Mouse (Mus musculus) frontal cortex, adult 2 months (tissue): ENCODE measurements around the gene Bnc2. TPM values are rescaled to one million over a fixed set of nuclear protein-coding genes. Genes with fewer than 3 reads are reported as not detected.

ENCODE experiments used
- DNase-seq, 2 experiments: peaks; one replicate each; pipeline ENCODE4 v3.0.0; 2022; ENCODE audit warnings: low spot score in 1 of 2; ENCODE audit errors: extremely low spot score in 1 of 2
- polyA plus RNA-seq: library from polyadenylated mRNA; depleted of rRNA; stranded (reverse); fragments of >200 nt; gene quantifications from 2 replicates; pipeline ENCODE4 v1.2.3, GENCODE M21; 2012

Gene Bnc2
- polyA plus RNA-seq, 1 experiment: 0.80 TPM

DNA sequence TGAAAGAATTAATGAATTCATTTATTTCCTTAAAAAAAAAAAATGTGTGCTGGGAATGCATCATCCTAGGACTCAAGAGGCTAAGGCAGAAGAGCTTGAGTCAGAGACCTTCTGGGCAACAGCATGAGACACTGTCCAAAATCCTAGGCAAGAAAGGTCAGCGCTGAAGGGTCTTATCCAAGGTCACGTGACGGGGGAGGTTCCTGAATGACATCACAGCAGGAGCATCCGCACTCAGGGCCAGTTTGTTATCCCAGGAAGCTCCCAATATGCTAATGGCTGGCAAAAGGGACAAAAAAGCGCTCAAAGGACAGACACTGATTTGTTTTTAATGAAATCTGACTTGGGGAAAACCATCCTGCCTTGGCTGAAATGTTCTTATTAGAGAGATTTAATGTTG lies 153.5 kb downstream of the Bnc2 start:
- no peak for DNase-seq

DNA sequence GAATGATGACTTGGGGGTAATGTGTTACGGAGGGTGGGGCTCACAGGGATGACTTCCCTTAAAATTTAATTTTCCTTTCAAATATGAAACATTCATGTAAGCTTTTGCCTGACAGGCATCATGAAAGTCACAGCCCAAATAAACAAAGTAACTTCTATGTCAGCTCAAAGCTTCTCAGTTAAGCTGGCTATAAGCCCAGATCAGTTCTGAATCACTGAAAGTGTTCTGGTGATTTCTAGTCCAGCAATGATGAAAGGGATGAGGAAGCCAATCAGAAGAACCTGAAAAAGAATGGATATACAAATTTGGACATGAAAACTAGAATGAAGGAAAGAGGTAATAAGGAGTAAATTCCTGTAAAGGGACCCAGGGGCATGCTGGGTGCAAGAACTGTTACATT lies 164.6 kb downstream of the Bnc2 start:
- DNase-seq: no peak

DNA sequence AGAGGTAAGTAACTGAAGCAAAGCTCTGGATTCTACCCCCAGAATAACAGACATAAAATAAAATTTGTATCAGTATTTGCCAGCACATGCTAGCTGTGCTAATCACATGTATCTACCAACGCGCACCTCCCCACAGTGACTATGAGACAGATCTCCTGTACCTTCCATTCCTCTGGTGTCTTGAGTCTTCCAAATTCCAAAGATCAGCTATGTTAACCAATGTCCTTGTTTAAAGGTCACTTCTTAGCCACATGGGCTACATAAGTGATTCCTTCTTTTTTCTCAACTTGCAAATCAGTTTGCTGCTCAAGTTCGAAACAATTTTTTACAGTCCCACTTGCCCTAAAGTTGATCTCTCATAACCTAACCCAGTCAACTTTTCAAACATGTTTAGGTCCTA lies 167.5 kb downstream of the Bnc2 start:
- DNase-seq: no peak

- DNase-seq: no peak
Measured at GRCm38 (mm10) chr4:84502581-84503269, 172.3 kb downstream of the Bnc2 start.

GRCm38 (mm10) chr4:84500796-84501349 lies 174.2 kb downstream of the Bnc2 start:
- no peak for DNase-seq

DNA sequence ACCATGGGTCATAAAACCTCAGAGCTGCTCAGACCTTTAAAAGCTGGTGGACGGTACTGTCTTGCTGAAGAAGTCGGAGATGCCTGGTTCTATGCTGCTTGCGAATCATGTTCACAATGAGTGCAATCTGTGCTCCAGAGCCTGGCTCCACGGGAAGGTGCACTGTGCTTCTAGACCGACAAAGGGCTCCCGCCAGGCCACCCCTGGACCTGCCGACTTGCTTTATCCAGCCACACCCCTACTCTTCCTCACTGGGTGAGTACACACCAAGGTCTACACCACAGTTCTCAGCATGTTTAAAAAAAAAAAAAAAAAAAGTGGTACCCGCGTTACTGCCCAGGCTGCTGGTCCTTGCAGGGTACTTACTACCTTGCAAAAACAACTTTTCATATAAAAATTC lies 174.8 kb downstream of the Bnc2 start:
- DNase-seq: no peak

DNA sequence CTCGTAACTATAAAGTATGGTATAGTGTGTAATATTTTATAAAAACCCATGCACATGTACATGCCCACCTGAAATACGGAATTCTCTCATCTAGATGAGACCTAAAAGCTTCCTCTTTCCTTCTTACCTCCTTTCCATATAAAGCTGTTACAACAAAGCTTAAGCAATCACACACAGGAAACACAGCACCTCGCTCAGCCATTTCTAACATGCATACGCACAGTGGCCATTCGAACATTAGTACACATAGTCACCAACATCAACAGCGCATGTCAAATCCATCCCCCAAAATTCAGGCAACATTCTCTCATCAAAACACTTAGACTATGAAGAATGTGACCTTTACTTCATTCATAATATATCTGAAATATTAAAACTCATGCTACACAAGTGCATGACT lies 176.6 kb downstream of the Bnc2 start:
- no peak for DNase-seq

DNA sequence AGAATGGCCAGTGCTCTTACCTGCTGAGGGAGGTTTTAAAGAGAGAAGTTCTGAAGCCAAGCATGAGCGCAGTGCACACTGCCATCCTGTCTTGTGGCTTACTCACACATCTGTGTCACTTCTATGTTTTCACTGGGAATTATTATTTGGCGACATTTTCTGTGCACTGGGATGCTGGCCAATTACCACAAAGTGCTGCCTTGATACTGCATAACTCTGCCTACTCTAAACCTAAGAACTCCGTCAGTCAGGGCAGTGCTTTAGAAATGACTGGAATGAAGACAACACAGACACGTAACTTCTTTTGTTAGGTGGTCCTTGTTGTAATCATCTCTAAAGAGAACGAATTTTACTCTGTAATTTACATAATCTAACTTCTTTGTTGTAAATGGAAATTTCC lies 186.8 kb downstream of the Bnc2 start:
- no peak for DNase-seq

- no peak for DNase-seq
Measured at GRCm38 (mm10) chr4:84482680-84483079, 192.4 kb downstream of the Bnc2 start.

DNA sequence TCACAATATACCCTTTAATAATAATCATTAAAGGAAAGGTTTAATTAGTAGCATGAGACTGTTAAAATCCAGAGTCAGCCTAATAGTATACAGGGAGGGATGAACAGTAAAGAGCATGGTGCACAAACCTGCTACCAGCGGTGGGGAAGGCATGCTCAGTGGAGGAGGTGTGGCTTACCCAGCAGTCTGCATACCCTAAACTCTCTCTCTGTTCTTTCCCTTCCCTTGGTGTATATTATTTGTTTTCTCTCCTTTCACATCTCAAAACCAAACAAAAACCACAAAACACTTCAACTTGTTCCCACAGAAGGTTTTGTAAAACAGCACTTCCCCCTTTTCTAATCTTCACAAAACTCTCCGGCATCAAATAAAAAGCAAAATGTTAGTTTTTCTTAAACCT lies 202.4 kb downstream of the Bnc2 start:
- DNase-seq: no peak

DNA sequence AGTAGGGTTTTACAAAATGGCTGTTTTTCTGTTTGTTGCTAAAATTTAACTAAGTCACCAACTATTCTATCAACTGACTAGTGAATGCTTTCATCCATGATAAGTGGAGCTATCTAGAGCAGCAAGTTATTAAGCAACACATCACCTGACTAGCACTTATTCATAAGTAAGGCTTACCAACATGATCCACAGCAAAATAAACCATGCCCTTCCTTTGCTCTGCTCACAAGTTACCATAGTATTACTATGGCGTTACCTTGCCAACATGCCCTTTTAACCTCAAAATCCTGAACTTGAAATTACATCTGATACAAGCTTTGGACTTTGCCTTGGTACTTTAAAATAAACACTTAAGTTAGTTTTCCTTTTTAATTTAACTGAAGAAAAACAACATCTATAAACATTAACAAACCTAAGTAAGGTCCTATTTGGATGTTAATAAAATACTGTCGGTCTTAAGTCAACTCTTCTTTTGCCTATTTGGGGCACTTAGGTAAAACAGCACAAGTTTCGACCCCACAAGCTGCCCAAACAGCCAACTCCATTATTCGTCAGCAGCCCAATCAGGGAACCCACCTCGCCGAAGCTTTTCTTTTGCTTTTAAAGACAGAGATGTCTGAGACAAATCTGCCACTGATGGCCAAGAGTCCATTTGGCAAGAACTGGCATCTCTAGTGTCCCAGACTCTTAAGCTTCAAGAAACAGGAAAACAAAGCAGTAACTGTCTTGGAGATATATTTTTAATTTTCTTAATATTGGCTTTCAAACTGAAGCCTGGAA lies 204.8 kb downstream of the Bnc2 start:
- no peak for DNase-seq

GRCm38 (mm10) chr4:84469400-84469799 lies 205.7 kb downstream of the Bnc2 start:
- DNase-seq: no peak

DNA sequence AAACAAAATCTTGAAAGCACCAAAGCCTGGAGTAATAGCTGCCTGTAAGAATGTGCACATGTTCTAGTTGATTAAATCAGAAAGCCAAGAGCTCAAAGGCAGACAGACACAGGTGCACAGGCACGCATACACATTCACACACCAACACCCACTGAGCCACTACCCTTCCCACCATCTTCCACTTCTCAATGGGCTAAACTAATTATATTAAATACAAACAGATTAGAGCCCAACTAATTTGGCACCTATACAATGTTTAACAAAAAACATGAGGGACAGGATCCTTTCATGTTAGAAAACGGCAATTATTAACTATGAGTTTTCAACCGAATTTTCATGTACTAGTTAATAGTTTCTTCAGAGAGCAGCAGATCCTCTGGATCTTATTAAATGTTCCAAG lies 207.4 kb downstream of the Bnc2 start:
- no peak for DNase-seq

GRCm38 (mm10) chr4:84458218-84458560 lies 216.9 kb downstream of the Bnc2 start:
- DNase-seq: no peak

- no peak for DNase-seq
Measured at GRCm38 (mm10) chr4:84457512-84458217, 217.4 kb downstream of the Bnc2 start.

DNA sequence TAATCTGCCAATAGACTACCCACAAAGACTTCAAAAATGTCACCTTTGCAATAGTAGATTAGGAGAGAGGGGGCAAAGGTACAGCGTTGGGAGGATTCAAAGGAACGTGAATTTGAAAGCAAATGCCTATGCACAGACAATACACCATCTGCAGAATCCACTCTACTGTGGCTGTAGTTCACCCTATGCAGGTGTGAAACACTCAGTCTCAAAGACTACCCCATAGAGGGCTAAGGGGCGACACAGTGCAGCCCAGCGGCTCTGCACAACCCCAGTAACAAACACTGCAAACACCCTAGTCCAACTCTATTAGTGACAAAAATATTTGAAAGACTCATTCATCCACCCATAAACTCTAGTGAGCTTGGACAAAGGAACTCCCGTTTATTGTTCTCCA lies 218.2 kb downstream of the Bnc2 start:
- DNase-seq: no peak

GRCm38 (mm10) chr4:84456198-84456852 lies 218.8 kb downstream of the Bnc2 start:
- DNase-seq: no peak

GRCm38 (mm10) chr4:84454493-84454892 lies 220.6 kb downstream of the Bnc2 start:
- no peak for DNase-seq

- no peak for DNase-seq
Measured at GRCm38 (mm10) chr4:84453586-84453985, 221.5 kb downstream of the Bnc2 start.

GRCm38 (mm10) chr4:84452642-84453041 lies 222.4 kb downstream of the Bnc2 start:
- no peak for DNase-seq
